Comparison of ENCODE assay signal across 24 mouse cellular contexts in genomic region chr19:7125526-7126156, GRCm38 (mm10). TPM values are rescaled to one million over a fixed set of nuclear protein-coding genes. Genes with fewer than 3 reads are reported as not detected.
A peak's percentile ranks its signal among the peaks of the same experiment; 100 is the strongest.
DNase-seq lines count a peak whose midpoint lies in the region; ATAC-seq and TF ChIP-seq lines count a peak whose summit lies in the region.
"Had no signal": no experiment of that assay in that cellular context is flagged by ENCODE, and none has a peak within 500 bp of the region (broad histone marks: within the 10 kb centered on the region; RNA-seq: fewer than 3 reads in every experiment).

No protein-coding gene starts in this region.

- H3K79me3 ChIP-seq in C2C12 (ENCODE audit: low read depth), result no peaks in the 10 kb centered on the region

- peak overlapping the region; percentile 37; the same call in 1 of the 2 replicates for H3K27ac ChIP-seq in liver, adult 2 months (replicated peaks; ENCODE audit: insufficient read depth, low read depth, low read length)
- no peak overlapping the region for H3K27ac ChIP-seq in liver, embryonic 11.5 days (ENCODE audit: low read depth, low read length)
- H3K27ac ChIP-seq: heart, adult 2 months; heart, embryonic 10.5 days; hindbrain, embryonic 13.5 days; hindbrain, postnatal 0 days had no signal

- no peak overlapping the region for H3K4me2 ChIP-seq in liver, embryonic 11.5 days
- peak overlapping the region; percentile 6 for H3K4me2 ChIP-seq in myocyte (ENCODE audit: low read depth)
- H3K4me2 ChIP-seq: hindbrain, embryonic 13.5 days had no signal

- no peaks in the 10 kb centered on the region for H3K36me3 ChIP-seq in liver, adult 2 months (ENCODE audit: control insufficient read depth, insufficient read depth, low read length)
- H3K36me3 ChIP-seq in liver, embryonic 11.5 days (ENCODE audit: control insufficient read depth, insufficient read depth, low read length), result no peaks in the 10 kb centered on the region
- H3K36me3 ChIP-seq in C2C12 (ENCODE audit: control insufficient read depth, insufficient read depth) (no peaks in the 10 kb centered on the region), myocyte (ENCODE audit: control insufficient read depth, insufficient read depth) (no peaks in the 10 kb centered on the region)
- H3K36me3 ChIP-seq: G1E; heart, embryonic 10.5 days; hindbrain, embryonic 13.5 days had no signal

- no peaks in the 10 kb centered on the region for H3K27me3 ChIP-seq in liver, adult 2 months (ENCODE audit: control insufficient read depth, insufficient read depth, low read length)
- peaks cover 8% of the 10 kb centered on the region; the same call in 1 of the 2 replicates for H3K27me3 ChIP-seq in liver, embryonic 11.5 days (replicated peaks; ENCODE audit: control insufficient read depth, insufficient read depth, low read length)
- H3K27me3 ChIP-seq in C2C12 (ENCODE audit: control insufficient read depth, insufficient read depth, insufficient read length) (peaks cover 6% of the 10 kb centered on the region), myocyte (ENCODE audit: control insufficient read depth, insufficient read depth, insufficient read length) (no peaks in the 10 kb centered on the region)
- H3K27me3 ChIP-seq: Patski had no signal

- peaks cover 24% of the 10 kb centered on the region for H3K4me1 ChIP-seq in liver, adult 2 months (ENCODE audit: control insufficient read depth, insufficient read depth, low read length)
- peaks cover 27% of the 10 kb centered on the region for H3K4me1 ChIP-seq in liver, embryonic 11.5 days (replicated peaks; ENCODE audit: control insufficient read depth, insufficient read depth, low read length)

- H3K9ac ChIP-seq in liver, adult 2 months (ENCODE audit: low read depth, low read length), result no peak overlapping the region
- no peak overlapping the region for H3K9ac ChIP-seq in liver, embryonic 11.5 days (ENCODE audit: low read depth, low read length)
- H3K9ac ChIP-seq: forebrain, postnatal 0 days; hindbrain, embryonic 13.5 days had no signal

- ATAC-seq in liver, embryonic 11.5 days (replicated peaks; ENCODE audit: low FRiP score), result no peak
- ATAC-seq: forebrain, embryonic 14.5 days; forebrain, postnatal 0 days; hindbrain, postnatal 0 days; inflammation-experienced regulatory T-cells, adult 6 months; Patski had no signal

- DNase-seq in liver, adult 2 months (ENCODE audit: extremely low read depth, low read depth, low spot score), result peak; percentile 72
- no peak for DNase-seq in liver, embryonic 11.5 days (ENCODE audit: low spot score)
- peak; percentile 50 for DNase-seq in 416B (ENCODE audit: low read depth)
- no peak for DNase-seq in retina, postnatal 1 day
- DNase-seq in right cerebral cortex, postnatal 36 days (ENCODE audit: low spot score in 2 of 2), result no peak
- DNase-seq: adrenal gland, postnatal 10 days; adrenal gland, postnatal 36 days; cerebellum, adult 18-20 months; cerebellum, adult 9-10 months; cerebellum, postnatal 14 days; forebrain, postnatal 0 days; gastrocnemius, postnatal 25 days; heart, adult 2 months had no signal

- no peak overlapping the region for H3K4me3 ChIP-seq in liver, adult 2 months (ENCODE audit: insufficient read depth, low read depth, low read length)
- H3K4me3 ChIP-seq in liver, embryonic 11.5 days (ENCODE audit: low read depth, low read length), result no peak overlapping the region
- H3K4me3 ChIP-seq in C2C12 (ENCODE audit: insufficient read depth, poor library complexity, severe bottlenecking), result no peak overlapping the region
- H3K4me3 ChIP-seq in myocyte, result no peak overlapping the region
- H3K4me3 ChIP-seq: heart, adult 2 months; heart, embryonic 10.5 days; hindbrain, embryonic 13.5 days had no signal

- TF ChIP-seq CTCF in liver, adult 2 months (IDR thresholded peaks at IDR 0.05; ENCODE audit: low read depth, low read length), result no peak
- no peak for TF ChIP-seq CTCF in C2C12 (IDR thresholded peaks at IDR 0.05; ENCODE audit: control insufficient read depth, insufficient read depth, insufficient read length)

- H3ac ChIP-seq in C2C12 (ENCODE audit: control insufficient read depth, insufficient read length, low read depth), result no peak overlapping the region
- no peak overlapping the region for H3ac ChIP-seq in myocyte (ENCODE audit: control insufficient read depth, insufficient read length)

- 24% methylated on average over 4 of the region's 4 CpGs for WGBS in liver, adult 2 months
- 66% methylated on average over 4 of the region's 4 CpGs for WGBS in liver, embryonic 11.5 days

- no peak for TF ChIP-seq POLR2A in liver, adult 2 months (IDR thresholded peaks at IDR 0.05; ENCODE audit: extremely low read depth, insufficient read depth, low read length)
- no peak for TF ChIP-seq POLR2A in myocyte (IDR thresholded peaks at IDR 0.05; ENCODE audit: insufficient read length, low read depth)

- peaks cover 9% of the 10 kb centered on the region for H3K79me2 ChIP-seq in liver, adult 2 months (ENCODE audit: control insufficient read depth, insufficient read depth, low read length)
- no peaks in the 10 kb centered on the region for H3K79me2 ChIP-seq in C2C12 (ENCODE audit: control insufficient read depth, insufficient read depth)
- H3K79me2 ChIP-seq in myocyte (ENCODE audit: control insufficient read depth, insufficient read depth), result no peaks in the 10 kb centered on the region

- H3K9me3 ChIP-seq in liver, embryonic 11.5 days (ENCODE audit: control insufficient read depth, low read length), result no peaks in the 10 kb centered on the region
- H3K9me3 ChIP-seq: G1E; heart, embryonic 10.5 days; hindbrain, embryonic 13.5 days had no signal

TF ChIP-seq in C2C12, 6 proteins besides CTCF, POLR2A, EP300 and RAD21:
- TF ChIP-seq MYOG (IDR thresholded peaks at IDR 0.05; ENCODE audit: control insufficient read depth, extremely low read depth, insufficient read length) (no peak), MYOD1 (IDR thresholded peaks at IDR 0.05; ENCODE audit: control insufficient read depth, insufficient read length, low read depth) (peak; percentile 62), CEBPB (IDR thresholded peaks at IDR 0.05; ENCODE audit: low read depth) (peak; percentile 53)

TF ChIP-seq in myocyte, 11 proteins besides CTCF, POLR2A, EP300 and RAD21:
- TF ChIP-seq REST (IDR thresholded peaks at IDR 0.05; ENCODE audit: insufficient read depth, insufficient read length) (no peak), MYOD1 (IDR thresholded peaks at IDR 0.05; ENCODE audit: control insufficient read depth in 1 of 3, insufficient read length in 2 of 3, low read depth in 2 of 3) (peak; percentile 72 to 99 (median 98)), E2F4 (IDR thresholded peaks at IDR 0.05; ENCODE audit: insufficient read depth) (no peak), CEBPB (IDR thresholded peaks at IDR 0.05; ENCODE audit: insufficient read depth, poor library complexity, severe bottlenecking) (peak; percentile 80; the same call in 1 of the 2 replicates), SRF (IDR thresholded peaks at IDR 0.05; ENCODE audit: control insufficient read depth, insufficient read length, low read depth) (no peak), MAX (IDR thresholded peaks at IDR 0.05; ENCODE audit: low read depth) (no peak), TCF12 (IDR thresholded peaks at IDR 0.05; ENCODE audit: insufficient read depth, poor library complexity, severe bottlenecking) (peak; percentile 95), MYOG (IDR thresholded peaks at IDR 0.05; ENCODE audit: control insufficient read depth in 1 of 3, insufficient read depth in 1 of 3, insufficient read length in 2 of 3, low read depth in 2 of 3) (peak; percentile 69 to 97 (median 90)), TCF3 (IDR thresholded peaks at IDR 0.05; ENCODE audit: insufficient read length, low read depth) (peak; percentile 89), USF1 (IDR thresholded peaks at IDR 0.05; ENCODE audit: low read depth) (no peak), POLR2AphosphoS2 (IDR thresholded peaks at IDR 0.05; ENCODE audit: insufficient read length, low read depth) (no peak)

RNA-seq across cellular contexts. Expression of gene Flrt1, which starts 20.1 kb away (rescaled TPM):
- 0.09 and 0.40 TPM in 2 replicates for total RNA-seq in liver, adult 2 months (2014; rRNA removed)
- polyA plus RNA-seq in liver, adult 2 months (2012; rRNA removed), result 0.27 and 0.31 TPM in 2 replicates
- polyA plus RNA-seq in liver, embryonic 11.5 days (2014; fragmentation: Nextera tagmentation; extraction: Ambion mirVana), result 0.60 and 0.64 TPM in 2 replicates
- 0.08 TPM for polyA plus RNA-seq in C2C12 (2012; fragmentation: generic; extraction: Trizol)
- polyA plus RNA-seq in myocyte (2012; fragmentation: generic; extraction: Trizol), result 1.2 TPM
- total RNA-seq: CH12.LX; hematopoietic stem cell, adult 5-6 weeks had no signal
- polyA plus RNA-seq: G1E had no signal

Comparison
In these comparisons a context has a peak if more than half of its experiments do, and no peak if none do; other contexts are left out.
1. DNase-seq: peak in liver, adult 2 months (single experiment) and 416B (single experiment); none in liver, embryonic 11.5 days (single experiment), retina, postnatal 1 day (single experiment) and right cerebral cortex, postnatal 36 days (0 of 2).